Mouse (Mus musculus) thymus, postnatal 25 days (tissue): Measurements from ENCODE around the gene Klk1b1.
A peak's percentile ranks its signal among the peaks of the same experiment; 100 is the strongest.
"Not testable (repeated sequence)": the region's sequence is repeated elsewhere in the genome, so short reads cannot be mapped to it uniquely, and the experiment has no call there.

Experiments
- DNase-seq: peaks from one replicate; pipeline ENCODE4 v3.0.0; 2022

The Klk1b1 gene

DNA sequence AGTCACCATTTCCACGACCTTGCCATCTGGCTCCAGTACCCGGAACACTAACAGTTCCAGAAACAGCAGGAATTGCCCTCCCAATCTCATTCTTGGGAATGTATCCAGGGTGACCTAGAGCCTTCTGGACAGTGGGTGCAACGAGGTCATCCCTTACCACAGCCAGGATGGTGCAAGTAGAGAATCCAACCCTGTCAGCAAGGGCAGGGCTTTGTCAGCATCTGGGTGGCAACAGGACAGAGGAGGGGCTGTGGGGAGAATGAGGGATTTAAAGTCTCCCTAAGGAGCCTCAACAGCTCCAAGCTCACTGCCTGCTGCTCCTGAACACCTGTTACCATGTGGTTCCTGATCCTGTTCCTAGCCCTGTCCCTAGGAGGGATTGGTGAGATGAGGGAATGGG, at the start of gene Klk1b1:
Gene Klk1b1 (plus strand): TSS at position 301 of the 400 bp plus-strand sequence.
- DNase-seq = no peak

DNA sequence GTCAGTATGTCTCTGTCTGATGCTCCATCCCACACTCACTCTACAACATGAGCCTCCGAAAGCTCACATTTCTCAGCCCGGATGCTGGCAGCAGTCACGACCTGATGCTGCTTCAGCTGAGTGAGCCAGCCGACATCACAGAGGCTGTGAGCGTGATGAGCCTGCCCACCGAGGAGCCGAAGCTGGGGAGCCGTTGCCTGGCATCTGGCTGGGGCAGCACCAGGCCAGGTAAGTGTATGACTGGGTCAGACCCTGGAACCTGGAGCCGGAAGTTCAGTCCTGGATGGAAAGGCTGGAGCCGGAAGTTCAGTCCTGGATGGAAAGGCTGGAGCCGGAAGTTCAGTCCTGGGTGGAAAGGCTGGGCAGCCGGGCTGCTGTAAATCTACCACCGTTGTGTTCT, 48.1 kb upstream of the Klk1b1 start:
- no peak for DNase-seq

DNA sequence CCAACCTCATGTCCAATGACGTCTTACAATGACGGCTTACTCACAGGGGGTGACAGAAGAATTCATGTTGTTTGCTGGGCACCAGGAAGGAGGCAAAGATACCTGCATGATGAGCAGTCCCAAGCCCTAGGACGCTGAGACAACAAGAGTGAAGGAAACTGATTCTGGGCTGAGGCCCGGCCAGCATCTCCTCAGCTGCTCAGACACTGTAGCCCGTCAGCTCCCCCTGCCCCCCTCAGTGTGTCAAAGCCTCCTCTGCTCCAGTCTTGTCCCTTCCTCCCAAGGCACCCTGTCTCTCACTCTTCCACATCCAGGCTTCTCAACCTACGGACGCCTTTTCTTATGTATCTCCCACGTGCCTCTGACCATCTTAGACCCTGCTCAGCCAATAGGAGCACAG, 47.7 kb upstream of the Klk1b1 start:
- DNase-seq = no peak

DNA sequence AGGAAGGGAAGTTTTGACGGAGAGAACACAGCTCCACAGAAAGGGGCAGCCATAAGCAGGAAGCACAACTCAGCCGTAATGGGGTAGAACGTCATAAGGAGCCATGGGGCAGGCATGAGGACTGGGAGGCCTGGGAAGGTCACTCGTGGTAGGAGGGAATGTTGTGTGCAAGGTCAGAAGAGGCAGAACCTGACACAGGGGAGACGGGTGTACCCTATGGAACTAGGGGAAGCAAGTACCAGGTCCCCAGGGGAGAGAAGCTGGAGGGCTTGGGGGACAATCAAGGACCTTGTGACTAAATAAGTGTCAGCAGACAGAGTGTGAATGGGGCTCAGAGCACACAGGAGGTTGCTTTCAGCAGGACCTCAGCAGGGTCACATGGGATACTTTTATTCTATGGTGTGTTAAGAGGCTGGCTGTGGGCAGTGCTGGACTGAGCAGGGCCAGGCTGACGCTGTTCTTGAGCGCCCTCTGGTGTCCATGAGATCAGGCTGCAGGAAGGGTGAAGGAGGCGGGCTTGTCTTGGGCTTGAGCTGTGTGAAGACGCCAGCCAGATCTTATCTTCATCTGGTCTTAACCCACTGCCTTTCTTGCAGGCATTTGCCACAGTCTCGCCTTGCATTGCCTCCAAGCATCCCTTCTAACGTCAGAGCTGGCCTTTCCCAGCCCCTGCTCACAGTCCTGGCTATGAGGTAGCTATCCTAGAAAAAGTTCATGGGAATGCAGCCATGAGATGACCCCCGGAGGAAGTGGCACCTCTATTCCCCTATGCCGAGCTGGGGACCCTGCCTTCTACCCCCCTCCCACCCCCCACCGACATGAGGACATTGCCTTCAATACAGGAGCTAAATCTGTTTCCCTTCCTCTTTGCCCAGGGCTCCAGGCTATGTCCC, 46.7 kb upstream of the Klk1b1 start:
- peak; percentile 51 for DNase-seq

DNA sequence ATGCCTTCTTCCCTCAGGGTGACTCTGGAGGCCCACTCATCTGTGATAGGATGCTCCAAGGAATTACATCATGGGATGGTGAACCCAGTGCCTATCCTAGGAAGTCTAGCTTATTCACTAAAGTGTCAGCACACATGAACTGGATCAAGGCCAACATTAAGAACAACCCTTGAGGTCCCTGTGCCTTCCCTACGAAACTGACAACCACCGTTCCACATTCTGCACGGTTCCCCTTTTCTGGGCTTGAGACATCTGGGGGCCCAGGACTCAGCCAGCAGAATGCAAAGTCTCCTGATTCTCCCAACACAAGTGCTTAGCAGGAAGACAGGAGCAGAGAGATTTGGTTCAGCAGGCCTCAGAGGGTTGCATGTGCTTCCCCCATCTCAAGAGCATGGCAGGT, 46.0 kb upstream of the Klk1b1 start:
- no peak for DNase-seq

DNA sequence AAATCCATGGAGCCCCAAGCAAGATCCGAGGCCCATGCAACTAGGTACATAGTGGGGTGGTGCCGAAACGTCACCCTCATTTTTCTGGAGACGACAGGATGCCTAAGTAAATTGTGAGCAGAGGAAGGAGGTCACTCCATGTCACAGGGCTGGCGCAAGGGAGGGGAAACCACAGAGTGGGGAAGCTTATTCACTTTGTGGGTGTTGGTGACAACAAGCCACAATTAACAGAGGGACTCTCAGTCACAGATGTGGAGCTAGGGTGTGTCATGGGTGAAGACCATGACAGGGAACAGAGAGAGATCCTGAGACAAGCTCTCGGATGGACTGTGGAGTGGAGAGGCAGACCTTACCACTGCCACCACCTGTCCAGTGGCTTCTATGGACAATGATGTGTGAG, 45.5 kb upstream of the Klk1b1 start:
- no peak for DNase-seq

DNA sequence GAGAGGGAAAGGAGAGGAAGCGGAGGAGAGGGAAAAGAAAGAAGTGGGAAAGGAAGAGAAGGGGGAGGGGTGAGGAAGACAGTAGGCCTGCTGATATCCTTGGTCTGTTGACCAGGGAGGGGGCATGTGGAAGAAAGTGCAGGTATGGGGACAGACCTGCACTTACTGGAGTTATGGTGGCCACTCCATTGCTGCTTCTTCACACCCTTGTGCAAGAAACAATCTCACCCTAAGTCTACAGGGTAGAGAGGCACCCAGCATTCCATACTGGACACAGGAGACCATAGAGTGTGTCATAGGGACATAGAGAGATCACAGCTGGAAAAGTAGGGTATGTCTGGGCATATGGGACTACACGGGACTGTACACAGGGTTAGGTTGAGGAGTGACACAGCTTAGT, 44.6 kb upstream of the Klk1b1 start:
- no peak for DNase-seq

DNA sequence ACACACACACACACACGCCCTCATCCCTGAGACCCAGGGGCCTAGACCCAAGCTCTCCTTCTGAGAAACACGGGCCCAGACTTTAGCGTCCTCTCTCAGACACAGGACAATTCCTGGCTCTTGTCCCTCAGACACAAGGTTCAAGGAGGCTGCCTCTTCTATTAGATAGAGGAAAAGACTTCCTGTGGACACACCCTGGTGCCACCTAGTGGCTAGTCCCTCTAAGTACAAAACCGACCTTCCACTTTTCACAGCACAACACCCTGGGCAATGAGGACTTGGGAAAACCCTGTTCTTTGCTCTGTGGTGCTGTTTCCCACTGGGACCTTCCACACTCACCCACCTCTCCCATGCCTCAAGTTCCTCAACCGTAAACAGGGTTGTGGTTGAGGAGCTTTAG, 40.6 kb upstream of the Klk1b1 start:
- DNase-seq = no peak

DNA sequence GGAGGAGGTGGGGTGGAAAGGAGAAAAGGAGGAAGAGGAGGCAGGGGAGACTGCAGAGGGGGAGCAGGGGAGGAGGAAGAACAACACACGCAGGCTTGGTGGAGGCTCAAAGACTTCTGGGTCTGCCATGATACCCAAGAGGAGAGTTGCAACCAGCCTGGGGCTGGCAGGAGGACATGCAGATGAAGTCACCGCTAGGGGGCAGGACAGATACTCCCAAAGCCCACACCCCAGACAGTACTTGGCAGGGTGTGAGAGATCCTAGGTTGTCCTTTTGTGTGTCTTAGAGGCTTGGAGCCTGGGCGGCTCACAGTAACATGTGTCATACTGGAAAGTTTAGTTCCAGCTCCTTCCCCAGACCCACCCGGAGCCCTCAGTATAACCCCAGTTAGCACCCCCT, 38.0 kb upstream of the Klk1b1 start:
- DNase-seq = peak; percentile 10

DNA sequence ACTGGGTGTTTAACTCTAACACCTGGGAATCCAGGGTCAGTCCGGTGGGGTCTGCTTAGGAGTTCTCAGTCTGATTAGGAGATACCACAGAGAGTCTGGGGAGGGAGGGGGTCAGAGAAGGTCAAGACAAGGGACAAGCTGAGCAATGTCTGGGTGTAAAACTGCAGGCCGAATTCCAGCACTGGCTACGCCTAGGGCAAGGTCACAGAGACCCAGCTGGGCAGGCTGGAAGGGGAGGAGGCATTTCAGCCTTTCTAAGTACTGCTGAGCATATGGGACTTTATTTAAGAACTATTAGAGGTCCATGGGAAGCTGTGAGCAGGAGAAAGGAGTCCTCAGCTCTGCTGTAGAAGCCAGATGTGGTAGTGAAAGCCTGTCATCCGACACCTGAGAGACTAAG, 34.2 kb upstream of the Klk1b1 start:
- no peak for DNase-seq

DNA sequence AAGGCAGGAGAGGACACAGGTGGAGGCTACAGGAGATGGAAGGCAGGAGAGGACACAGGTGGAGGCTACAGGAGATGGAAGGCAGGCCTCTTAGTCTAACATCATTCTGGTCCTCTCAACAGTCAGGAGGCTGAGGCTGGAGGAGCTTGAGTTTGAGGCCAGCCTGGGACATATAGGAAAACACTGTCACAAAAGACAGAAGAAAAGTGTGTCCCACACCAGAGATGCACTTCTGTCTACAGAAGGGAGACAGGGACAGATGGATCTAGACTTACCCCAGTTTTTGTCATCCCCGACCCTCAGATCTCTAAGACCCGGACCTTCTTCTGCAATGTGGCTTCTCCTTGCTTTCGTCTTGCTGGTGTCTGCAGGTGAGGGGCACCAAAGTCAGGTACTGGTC, 33.1 kb upstream of the Klk1b1 start, which contains the start of gene Klk15:
Gene Klk15 (plus strand): TSS at position 301 of the 400 bp plus-strand sequence.
- no peak for DNase-seq

DNA sequence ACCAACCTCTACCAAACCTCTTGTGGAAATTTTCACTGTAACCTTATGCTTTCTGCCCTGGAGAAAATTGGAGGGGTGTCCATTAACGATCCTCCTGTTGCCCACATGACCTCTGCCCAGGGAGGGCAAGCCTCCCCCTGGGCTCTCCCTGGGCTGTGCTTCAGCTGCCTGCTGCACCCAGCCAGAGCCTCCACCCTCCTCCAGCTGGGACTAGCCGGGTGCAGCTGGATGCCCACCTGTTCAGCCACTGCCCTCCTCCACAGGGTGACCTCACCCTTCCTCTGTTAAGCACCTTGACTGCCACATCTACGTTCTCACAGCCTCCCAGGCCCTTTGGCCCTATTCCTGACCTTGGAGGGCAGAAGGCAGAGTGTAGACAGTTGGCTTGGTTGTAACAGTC, 31.8 kb upstream of the Klk1b1 start:
- no peak for DNase-seq

DNA sequence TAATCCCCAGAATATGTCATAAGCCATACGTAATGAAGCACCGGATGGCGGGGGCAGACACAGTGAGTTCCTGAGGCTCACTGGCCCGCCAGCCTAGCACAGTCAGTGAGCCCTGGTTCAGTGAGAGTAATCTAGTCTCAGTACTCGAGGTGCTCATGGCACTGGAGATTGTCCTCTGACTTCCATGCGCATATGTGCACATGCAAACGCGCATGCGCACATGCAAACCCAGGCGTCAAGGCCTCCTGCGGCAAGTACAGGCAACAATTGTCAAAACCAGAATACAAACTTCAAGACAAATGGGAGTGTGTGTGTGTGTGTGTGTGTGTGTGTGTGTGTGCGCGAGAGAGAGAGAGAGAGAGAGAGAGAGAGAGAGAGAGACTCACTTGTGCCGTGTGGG, 30.0 kb upstream of the Klk1b1 start:
- no peak for DNase-seq

DNA sequence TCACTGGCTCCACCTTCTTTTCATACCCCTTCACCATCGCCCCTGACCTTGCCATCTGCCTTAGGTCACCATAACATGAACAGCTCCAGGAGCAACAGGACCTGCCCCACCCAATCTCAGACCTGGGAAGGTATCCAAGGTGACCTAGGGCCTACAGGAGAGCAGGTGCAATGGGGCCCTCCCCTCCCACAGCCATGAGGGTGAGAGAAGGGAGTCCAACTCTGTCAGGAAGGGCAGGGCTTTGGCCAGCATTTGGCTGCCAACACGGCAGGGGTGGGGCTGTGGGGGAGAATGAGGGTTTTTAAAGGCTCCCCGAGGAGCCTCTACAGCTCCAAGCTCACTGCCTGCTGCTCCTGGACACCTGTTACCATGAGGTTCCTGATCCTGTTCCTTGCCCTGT, 24.3 kb upstream of the Klk1b1 start:
- DNase-seq = not testable (repeated sequence)

DNA sequence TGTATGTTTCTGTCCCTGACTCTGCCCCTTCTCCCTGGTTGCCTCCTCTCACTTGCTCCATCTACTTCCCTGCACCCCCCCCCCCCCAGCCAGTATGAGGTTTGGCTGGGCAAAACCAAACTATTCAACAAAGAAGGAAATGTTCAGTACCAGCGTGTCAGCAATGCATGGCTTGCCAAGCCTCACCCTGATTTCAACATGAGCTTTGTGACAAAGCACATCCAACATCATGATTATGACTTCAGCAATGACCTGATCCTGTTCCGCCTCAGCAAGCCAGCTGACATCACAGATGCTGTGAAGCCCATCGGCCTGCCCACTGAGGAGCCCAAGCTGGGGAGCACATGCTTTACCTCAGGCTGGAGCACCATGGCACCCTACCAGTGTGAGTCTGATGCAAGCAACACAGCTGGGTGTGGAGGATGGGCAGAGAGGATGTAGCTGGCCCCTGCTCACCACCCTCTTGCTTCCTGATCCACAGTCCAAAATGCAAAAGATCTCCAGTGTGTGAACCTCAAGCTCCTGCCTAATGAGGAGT, 21.8 kb upstream of the Klk1b1 start:
- no peak for DNase-seq

DNA sequence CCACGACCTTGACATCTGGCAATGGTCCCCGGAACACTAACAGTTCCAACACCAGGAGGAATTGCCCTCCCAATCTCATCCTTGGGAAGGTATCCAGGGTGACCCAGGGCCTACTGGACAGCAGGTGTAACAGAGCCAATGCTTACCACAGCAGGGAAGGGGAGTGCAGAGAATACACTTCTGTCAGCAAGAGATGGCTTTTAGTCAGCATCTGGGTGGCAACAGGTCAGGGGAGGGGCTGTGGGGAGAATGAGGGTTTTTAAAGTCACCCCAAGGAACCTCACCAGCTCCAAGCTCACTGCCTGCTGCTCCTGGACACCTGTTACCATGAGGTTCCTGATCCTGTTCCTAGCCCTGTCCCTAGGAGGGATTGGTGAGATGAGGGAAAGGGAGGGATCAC, 16.2 kb upstream of the Klk1b1 start, which contains the start of gene Klk1b8:
Gene Klk1b8 (plus strand): TSS at position 301 of the 400 bp plus-strand sequence.
- DNase-seq = no peak

DNA sequence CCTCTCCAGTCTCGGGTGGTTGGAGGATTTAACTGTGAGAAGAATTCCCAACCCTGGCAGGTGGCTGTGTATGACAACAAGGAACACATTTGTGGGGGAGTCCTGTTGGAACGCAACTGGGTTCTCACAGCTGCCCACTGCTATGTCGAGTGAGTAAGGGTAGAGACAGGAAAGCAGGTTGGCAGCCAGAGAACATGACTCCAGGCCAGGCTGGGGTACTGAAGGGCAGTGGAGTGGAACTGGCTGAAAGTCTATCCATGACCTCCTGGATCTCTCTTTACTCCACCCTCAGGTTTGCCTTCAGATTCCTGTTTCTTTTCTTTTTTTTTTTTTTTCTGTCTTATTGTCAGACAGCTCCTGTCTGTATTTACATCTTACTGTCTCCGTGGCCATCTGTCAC, 13.8 kb upstream of the Klk1b1 start:
- DNase-seq = no peak

DNA sequence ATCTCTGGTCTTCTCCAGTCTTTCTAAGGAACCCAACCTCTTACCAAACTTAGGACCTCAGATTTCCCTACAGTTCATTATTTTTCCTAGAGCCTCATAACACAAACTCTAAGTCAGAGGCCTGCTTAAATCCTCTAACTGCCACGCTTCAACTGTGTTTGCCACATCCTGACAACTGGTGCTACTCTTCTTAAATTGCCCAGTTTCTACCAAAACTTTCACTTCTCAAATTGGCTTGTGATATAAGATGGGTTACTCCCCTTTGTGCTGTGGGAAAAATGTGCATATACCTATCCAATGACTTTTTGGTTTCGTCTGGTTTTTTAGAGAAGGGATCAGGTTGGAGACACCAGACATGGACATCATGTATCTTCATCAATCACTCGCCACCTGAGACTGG, 507 bp downstream of the Klk1b1 start:
- DNase-seq = no peak

DNA sequence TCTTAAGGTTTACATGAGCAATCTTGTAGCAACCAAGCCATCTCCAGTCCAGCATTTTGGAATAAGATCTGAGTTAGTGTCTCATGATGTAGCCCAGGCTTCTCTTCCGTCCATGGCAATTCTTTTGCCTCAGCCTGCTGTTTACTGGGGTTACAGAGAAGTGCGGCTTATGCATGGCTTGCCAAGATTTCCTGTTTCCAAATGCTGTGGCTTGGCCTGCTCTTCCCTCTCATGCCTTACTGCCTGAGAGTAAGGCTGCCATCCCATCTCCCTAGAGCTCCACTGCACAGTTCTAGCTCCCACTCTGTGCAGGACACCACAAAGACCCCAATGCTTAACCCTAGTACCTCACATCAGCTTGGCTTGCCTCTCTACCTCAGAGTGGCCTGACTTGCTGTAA, 1.1 kb downstream of the Klk1b1 start:
- no peak for DNase-seq

DNA sequence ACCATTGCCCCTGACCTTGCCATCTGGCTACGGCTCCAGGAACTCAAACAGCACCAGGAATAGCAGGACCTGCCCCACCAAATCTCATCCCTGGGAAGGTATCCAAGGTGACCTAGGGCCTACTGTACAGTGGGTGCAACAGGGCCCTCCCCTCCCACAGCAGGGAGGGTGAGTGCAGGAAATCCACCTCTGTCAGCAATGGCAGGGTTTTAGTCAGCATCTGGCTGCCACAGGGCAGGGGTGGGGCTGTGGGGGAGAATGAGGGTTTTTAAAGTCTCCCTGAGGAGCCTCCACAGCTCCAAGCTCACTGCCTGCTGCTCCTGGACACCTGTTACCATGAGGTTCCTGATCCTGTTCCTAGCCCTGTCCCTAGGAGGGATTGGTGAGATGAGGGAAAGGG, 9.2 kb downstream of the Klk1b1 start, which contains the start of gene Klk1b9:
Gene Klk1b9 (plus strand): TSS at position 301 of the 400 bp plus-strand sequence.
- not testable (repeated sequence) for DNase-seq

DNA sequence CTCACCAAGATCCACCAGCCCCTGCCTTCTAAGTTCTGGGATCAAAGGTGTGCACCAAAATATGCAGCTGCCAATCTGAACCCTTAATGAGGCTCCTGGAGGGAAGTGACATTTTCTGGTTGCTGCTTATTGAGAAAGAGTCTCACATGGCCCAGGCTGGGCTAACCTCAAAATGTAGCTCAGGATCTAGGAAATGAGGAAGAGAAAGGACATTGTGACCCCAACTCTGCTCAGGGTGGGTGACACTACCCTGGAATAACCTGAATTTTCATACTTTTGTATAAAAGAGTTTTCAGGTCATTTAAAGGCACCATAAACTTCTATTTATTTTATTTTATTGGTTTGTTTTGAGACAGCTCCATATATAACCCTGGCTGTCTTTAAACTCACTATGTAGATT, 19.1 kb downstream of the Klk1b1 start:
- no peak for DNase-seq

DNA sequence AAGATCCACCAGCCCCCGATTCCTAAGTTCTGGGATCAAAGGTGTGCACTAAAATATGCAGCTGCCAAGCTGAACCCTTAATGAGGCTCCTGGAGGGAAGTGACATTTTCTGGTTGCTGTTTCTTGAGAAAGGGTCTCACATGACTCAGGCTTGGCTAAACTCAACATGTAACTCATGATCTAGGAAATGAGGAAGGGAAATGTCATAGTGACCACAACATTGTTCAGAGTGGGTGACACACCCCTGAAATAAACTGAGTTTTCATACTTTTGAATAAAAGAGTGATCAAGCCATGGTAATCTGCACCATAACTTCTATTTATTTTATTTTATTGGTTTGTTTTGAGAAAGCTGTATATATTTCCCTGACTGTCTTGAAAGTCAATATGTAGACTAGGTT, 28.3 kb downstream of the Klk1b1 start:
- not testable (repeated sequence) for DNase-seq

DNA sequence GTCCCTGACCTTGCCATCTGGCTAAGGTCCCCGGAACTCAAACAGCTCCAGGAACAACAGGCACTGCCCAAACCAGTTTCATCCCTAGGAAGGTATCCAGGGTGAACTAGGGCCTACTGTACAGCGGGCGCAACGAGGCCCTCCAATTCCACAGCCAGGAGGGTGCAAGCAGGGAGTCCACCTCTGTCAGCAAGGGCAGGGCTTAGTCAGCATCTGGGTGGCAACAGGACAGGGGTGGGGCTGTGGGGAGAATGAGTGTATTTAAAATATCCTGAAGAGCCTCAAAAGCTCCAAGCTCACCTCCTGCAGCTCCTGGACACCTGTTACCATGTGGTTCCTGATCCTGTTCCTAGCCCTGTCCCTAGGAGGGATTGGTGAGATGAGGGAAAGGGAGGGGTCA, 29.0 kb downstream of the Klk1b1 start, which contains the start of gene Klk1b11:
Gene Klk1b11 (plus strand): TSS at position 301 of the 400 bp plus-strand sequence.
- DNase-seq = not testable (repeated sequence)

DNA sequence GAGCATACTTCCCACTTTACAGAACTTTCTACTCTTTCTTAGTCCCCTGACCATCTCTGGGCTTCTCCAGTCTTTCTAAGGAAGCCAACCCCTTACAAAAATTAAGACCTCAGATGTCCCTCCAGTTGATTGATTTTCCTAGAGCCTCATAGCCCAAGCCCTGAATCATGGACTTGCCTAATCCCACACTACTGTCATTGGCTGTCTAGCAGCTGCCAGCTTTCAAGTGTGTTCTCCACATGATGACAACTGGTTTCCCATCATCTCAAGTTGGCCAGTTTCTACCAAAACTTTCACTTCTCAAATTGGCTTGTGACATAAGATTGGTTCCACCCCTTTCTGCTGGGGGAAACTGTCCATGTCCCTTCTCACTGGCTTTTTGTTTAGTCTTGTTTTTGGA, 38.3 kb downstream of the Klk1b1 start:
- DNase-seq = no peak
